Mouse (Mus musculus) left cerebral cortex, adult 2 months (tissue): ENCODE measurements at regions not wholly inside any gene's neighbourhood (a gene's known extent, or its start where the extent isn't known, plus 50 kb on each side); places are given as distances from the start of the nearest gene placed in this dataset.

Experiments used
- DNase-seq, 2 experiments: peaks; one replicate each; pipeline ENCODE4 v3.0.0; 2021 to 2022; ENCODE audit warnings: low spot score in 2 of 2, mixed read lengths in 1 of 2; ENCODE audit errors: extremely low spot score in 1 of 2
- H3K27ac ChIP-seq: fragments of 200-600 bp; 2 replicates; pipeline ENCODE4 v1.8.1; 2022
- H3K4me3 ChIP-seq: fragments of 200-600 bp; 2 replicates; pipeline ENCODE4 v1.8.1; 2022
- CTCF ChIP-seq: fragments of 200-600 bp; IDR thresholded peaks from 2 replicates; pipeline ENCODE4 v1.8.1; 2022; ENCODE audit warnings: antibody characterized with exemption, mild to moderate bottlenecking, moderate library complexity
- intact Hi-C: fragments of 180-260 bp; cut with DNase I; formaldehyde crosslinking; loops from one replicate; pipeline ENCODE4 v1.15.1; 2025

DNA sequence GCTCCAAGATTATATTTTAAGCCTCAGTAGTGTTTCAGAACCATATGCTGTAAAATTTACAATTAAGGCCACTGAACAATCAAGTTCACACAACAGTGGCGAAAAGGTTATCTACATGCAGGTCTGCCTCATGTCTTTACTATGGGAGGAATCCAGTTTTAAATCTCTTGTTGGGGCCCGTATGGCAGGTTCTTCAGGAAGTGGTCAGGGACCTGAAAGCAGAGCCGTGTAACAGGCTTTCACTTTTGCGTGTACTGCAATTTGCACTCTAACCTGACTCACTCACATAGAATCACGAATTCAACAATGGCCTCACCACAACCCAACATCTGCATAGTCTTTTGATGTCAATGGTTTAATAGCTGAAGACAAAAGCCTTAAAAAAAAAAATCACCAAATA, 312.6 kb downstream of the Tex13c3 start:
- no peak for DNase-seq
- intact Hi-C loops = loop anchor here (5.0 to 10.0 kb wide), 2 partner anchors 69 to 484 kb away; no protein-coding TSS in a partner anchor
- peak overlapping the region; percentile 64 for H3K27ac ChIP-seq
- no peak for TF ChIP-seq CTCF
- no peak overlapping the region for H3K4me3 ChIP-seq

DNA sequence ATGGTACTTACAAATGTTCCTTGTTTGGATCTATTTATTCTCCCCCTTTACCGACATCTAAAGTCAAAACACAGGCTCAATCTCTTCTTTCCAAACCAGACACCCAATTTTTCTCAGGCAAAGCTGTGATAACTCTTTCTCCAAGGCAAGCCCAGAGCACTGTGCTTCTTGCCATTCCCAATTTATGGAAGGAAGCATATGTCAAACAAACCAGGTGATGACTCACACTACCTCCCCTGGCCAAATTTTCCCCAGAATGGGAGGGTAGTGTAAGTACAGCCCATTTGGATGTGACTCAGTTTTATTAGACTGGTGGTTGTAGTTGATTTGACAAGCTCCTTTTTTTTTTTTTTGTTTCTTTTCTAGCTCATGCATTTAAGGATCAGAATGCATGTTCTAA, 313.0 kb downstream of the Tex13c3 start:
- DNase-seq = peak in 1 of 2 experiments; percentile 8
- TF ChIP-seq CTCF = no peak
- H3K27ac ChIP-seq = peak overlapping the region; percentile 64
- H3K4me3 ChIP-seq = no peak overlapping the region; the same call in 1 of the 2 replicates
- intact Hi-C loops = loop anchor here (5.0 to 10.0 kb wide), 2 partner anchors 69 to 483 kb away; no protein-coding TSS in a partner anchor

DNA sequence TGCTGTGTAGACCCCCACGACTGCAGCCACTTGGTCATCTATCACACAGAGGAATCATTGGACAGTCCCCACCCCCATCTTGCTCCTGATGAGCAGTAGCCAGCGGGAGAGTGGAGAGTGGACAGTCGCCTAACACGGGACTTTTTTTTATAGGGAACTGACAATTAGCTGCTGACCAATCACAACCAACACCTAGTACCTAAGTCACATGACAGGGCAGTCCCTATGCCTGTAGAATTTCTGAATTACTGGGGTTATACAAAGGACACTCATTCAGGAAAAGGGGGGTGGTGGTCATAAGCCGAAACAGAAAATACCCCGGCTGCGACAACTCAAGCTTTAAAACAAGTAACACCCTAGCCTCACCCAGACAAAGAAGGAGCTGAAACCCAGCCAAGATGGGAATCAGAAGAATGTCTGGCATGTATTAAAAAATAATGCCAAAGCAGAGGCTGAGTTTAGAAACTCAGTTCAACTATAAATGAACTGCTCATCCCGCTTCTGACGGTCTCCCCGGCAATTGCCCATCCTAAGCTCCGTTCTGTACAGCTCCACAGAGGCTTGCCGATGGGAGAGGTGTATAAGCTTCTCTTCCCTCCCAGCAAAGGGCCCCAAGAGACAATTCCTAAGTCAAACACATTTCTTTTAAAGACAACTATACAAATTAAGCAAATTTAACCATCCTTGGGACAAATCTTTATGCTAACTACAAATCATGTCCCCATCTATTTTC, 313.8 kb downstream of the Tex13c3 start:
- Histone ChIP-seq H3K27ac (peak overlapping the region; percentile 24), H3K4me3 (peak overlapping the region; percentile 42)
- DNase-seq = no peak
- TF ChIP-seq CTCF = no peak
- intact Hi-C loops = loop anchor here (5.0 to 10.0 kb wide), 2 partner anchors 70 to 482 kb away; no protein-coding TSS in a partner anchor

DNA sequence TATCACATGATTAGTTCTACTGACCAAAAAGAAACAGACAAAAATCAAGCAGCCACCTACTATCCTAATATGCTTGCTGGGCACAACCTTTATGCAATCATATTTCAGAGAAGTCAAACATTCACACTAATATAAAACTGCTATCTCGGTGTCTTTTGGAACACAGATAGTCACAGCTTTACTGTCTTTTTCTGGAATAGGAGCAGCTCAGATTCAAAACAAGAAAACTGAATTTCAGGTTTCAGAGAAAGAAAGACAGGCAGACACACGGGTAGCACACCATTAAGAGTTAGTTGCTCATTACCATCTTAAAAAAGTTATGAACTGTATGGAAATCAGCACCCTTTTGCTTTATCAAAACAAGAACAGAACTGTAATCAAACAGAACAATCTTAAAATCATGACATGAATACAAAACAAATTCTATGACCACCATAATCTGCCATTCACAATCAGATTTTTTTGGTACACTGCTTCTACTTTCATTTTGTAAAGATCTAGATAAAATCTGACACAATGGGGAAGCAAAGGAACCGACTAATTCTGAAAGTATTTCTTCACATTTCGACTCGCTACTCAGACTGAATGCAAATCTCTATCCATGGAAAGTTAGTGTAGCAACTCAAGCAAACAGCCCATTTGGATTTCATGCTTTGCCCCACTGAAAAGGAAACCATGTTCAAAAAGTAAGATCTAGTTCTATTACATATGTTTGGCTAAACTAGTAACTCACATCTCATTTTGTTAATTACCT, 315.1 kb downstream of the Tex13c3 start:
- H3K27ac ChIP-seq = peak overlapping the region; percentile 37; the same call in 1 of the 2 replicates
- DNase-seq = no peak
- intact Hi-C loops = loop anchor here (5.0 to 10.0 kb wide), 2 partner anchors 71 to 481 kb away; no protein-coding TSS in a partner anchor
- peak overlapping the region; percentile 42 for H3K4me3 ChIP-seq
- TF ChIP-seq CTCF = no peak

DNA sequence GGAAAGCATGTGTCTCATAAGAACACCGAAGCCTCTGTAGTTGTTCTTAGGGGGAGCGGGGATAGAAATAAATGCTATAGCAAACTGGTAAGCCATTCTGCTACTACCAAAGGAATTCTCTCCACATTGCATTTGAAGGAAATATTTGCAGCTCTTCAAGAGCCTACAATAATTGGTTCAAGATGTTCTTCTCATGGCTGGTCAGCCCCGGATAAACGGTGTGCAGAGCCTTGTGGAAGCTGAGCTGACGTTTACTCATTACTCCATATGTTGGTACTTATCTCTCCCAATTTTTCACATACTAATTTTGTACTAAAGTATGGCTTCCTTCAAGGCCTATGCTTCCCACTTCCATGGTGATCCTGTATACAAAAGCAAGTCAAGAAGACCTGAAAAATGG, 317.0 kb downstream of the Tex13c3 start:
- intact Hi-C loops = loop anchor here (10.0 kb wide), 1 partner anchor 479 kb away; no protein-coding TSS in a partner anchor
- DNase-seq = no peak
- TF ChIP-seq CTCF = no peak
- Histone ChIP-seq H3K27ac (no peak overlapping the region), H3K4me3 (no peak overlapping the region)

DNA sequence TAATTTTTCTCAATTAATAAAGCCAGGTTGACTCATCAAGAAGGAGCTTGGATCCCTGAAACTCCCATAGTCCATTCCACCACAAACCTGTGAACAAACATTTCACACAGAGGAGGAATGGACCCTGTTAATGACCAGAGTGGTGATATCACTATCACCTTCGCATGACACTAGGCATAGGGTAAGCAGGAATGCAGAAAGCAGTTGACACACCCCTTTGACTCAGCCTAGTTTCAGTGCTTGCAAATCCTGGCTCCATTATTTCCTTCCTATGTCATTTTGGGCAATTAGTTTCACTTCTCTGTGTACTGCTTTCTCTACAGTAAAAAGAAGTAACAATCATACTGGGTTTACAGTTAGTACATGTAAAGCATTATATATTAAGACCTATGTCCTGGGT, 318.2 kb downstream of the Tex13c3 start:
- H3K4me3 ChIP-seq = no peak overlapping the region
- intact Hi-C loops = loop anchor here (10.0 kb wide), 1 partner anchor 478 kb away; no protein-coding TSS in a partner anchor

DNA sequence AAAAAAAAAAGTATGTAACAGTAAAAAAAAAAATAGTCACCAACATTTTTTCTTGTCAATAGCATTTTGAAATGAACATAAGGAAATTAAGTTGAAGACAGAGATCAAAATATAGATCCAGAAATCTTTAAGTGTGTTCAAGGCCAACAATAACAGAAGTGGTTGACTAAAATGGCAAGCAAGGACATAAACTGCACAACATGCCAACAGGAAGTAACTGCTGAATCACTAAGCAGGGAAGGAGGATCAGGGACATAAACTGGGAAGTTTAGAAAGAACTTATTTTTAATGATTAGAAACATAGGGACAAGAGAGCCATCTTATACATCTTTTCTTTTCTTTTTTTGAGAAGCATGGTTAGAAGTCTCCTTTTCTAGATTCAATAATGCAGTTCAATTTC, 318.8 kb downstream of the Tex13c3 start:
- TF ChIP-seq CTCF = no peak
- intact Hi-C loops = loop anchor here (10.0 kb wide), 1 partner anchor 478 kb away; no protein-coding TSS in a partner anchor

More for the DNA sequence above, 318.2 kb downstream of the Tex13c3 start:
- DNase-seq = no peak
- no peak for TF ChIP-seq CTCF
- no peak overlapping the region for H3K27ac ChIP-seq

DNA sequence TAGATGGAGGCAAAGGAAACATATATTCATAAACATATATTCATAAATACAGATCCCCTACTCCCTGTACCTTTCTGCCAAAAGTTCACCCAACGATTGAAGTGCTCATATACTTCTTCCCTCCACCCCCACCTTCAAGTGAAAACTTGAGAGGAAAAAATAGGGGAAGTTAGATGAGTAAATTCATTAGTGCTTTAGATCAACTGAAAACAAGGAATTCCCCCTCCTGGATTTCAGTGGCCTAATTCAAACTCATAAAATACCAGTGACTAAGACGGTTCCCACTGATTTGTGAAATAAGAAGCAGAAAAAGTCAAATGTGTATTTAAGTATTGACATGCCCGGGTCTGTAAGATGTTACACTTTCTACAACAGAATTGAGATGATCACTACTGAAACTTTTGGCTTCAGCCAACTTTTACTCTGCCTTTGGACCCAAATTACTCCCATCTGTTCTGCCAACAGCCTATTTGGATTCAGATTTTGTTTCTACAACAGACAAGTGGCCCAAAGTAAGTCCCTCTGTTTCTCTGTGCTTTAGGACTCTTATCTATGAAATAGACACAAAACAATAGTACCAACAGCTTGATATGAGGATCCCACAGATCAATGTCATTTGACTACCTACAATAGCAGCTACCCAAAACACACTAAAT, 320.7 kb downstream of the Tex13c3 start:
- H3K4me3 ChIP-seq = no peak overlapping the region
- no peak for DNase-seq
- H3K27ac ChIP-seq = no peak overlapping the region
- TF ChIP-seq CTCF = no peak
- intact Hi-C loops = loop anchor here (10.0 kb wide), 1 partner anchor 476 kb away; no protein-coding TSS in a partner anchor

More for the DNA sequence above, 318.8 kb downstream of the Tex13c3 start:
- H3K27ac ChIP-seq = no peak overlapping the region
- H3K4me3 ChIP-seq = no peak overlapping the region
- no peak for DNase-seq

DNA sequence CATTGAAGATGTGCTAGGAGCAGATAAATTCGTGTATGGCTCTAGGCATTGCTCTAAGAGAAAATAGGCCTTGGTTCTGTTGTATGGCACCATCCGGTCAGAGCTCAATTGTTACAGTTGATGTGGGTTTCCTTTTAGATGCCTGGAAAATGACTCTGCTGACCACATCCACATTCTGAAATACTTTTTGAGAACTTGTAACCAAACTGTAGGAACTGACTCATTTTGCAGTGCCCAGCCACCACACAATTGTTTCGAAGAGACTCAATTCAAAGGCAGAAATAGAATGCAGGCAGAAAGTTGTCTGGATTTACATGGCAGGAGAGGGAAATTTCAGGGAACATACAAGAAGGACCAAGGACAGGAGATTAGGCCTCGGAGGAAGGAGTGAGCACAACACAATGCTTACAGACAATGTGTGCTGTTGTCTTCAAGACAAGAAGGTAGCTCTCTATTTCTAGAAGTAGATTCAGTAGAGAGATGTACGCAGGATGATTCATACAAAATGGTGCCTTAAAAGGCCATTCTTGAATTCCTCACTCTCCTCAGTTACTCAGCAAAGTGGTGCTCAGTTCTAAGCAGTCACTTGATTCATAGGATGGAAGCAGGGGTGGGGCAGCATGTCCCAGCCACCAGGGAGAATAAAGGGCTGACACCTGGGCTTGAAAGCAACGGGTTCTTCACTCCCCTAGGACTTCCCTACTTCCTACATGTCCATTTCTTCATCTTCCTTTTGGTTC, 323.5 kb downstream of the Tex13c3 start:
- no peak overlapping the region for H3K4me3 ChIP-seq
- no peak for DNase-seq
- H3K27ac ChIP-seq = no peak overlapping the region
- intact Hi-C loops = loop anchor here (10.0 kb wide), 1 partner anchor 273 kb away; no protein-coding TSS in a partner anchor
- TF ChIP-seq CTCF = no peak

DNA sequence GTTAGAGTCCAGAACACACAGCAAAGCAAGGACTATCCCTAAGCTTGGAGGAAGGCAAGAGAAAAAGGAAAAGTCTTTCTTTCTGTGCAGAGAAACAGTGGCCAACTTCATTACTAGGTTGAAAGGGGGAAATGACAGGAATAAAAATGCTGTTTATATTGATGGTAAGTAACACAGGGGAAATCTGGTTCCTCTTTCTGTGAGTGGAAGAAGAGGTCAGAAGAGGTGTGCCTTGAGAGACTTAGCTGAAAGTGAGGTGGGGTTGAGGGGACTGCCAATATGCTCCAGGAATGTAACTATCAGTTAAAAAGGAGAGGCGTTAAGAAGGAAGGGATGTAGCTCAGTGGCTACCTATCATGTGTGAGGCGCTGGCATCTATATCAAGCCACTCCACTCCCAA, 327.5 kb downstream of the Tex13c3 start:
- intact Hi-C loops = loop anchor here (10.0 kb wide), 1 partner anchor 269 kb away; no protein-coding TSS in a partner anchor
- DNase-seq = no peak
- H3K4me3 ChIP-seq = no peak overlapping the region
- TF ChIP-seq CTCF = no peak
- no peak overlapping the region for H3K27ac ChIP-seq
